Mouse (Mus musculus) lung, postnatal 25 days (tissue): ENCODE results near the gene Adgrb2.
A peak's percentile ranks its signal among the peaks of the same experiment; 100 is the strongest.

ENCODE experiments used
- DNase-seq: peaks from one replicate; pipeline ENCODE4 v3.0.0; 2022; ENCODE audit warnings: low spot score

Gene Adgrb2

DNA sequence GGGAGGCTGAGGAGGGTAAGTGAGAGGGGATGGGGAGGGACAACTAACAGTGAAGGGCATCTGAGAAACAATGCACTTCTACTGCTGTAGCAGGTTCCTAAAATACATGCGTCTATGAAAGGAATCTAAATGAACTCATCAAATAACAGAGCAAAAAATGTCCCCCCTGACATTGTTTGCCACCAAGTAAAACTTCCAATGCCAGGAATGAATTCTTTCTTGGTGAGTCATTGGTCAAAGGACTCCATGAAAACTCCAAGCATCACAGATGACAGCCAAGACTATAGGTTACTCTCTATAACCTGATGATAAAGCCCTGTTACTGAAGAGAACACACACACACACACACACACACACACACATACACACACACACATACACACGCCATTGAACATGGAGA lies 46.5 kb downstream of the Adgrb2 start:
- DNase-seq: no peak

DNA sequence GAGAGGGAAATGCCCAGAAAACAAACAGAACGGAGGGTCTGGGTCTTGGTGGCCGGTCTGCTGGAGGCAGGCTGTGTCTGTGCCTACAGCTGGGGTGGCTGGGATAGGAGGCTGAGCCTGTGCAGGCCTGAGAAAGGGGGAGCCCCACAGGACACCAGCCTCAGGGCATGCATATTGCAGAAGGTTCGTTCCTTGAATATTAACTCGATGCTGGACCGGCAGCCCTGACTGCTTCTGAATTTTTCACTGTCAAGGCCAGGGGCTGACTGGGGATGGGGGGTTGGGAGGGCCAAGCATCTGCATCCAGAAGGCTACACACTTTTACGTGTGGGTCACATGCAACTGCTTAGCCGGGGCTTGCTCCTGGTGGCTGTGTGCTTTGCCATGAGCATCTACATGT lies 48.8 kb downstream of the Adgrb2 start:
- no peak for DNase-seq

DNA sequence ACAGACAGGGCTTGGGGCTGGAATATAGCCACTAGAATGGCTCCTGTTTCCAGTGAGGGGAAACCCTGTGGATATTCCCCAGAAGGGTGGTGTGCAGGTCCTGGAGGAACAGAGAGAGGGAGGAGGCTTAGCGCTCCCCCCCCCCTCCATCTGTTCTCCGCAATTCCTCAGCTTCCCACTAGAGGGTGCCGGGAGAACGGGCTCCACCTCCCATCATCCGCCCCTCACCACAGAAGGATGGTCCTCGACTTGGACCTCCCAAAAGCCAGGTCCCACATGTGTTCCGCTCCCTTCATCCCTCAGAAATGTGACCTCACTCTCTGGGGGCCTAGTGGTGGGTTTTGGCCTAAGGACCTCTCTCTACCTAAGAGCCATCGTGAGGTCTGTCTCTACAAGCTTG lies 51.4 kb downstream of the Adgrb2 start:
- no peak for DNase-seq

DNA sequence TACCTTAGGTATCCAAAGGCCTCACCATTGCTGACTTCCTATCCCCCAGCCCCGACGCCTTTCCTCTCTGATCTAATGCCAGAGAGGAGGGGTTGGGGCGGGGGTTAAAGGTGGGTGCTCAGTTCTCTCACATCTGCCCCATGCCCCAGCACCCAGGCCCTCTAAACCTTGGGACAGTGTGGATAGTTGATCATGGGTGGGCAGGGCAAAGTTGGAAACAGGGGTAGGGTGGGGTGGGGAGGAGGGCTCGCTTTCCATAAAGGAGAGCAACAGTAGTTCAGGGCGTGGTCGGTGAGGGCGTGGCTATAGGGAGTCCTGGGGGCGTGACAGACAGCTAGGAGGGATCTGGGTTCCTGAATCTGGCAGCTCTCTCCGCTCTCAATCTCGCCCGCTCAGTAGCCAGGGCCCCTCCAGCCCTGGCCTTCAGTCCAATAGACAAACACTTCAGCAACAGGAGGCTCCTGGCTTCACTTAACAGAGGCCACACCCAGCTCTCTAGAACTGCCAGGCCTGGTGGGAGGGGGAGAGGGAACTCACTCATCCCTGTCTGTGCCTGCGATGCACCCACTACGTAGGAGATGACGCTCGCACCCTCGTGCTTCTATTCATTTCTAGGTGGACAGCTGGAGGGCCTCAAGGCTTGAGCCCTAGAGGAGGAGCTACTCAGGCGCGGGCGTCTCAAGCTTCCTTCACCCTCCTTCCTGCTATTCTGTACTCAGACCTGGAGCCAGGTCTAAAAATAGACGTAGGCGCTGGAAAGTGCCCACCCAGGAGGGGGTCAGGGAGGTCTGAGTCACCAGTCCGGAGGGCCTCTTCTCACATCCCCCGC lies 52.1 kb downstream of the Adgrb2 start:
- DNase-seq: peak; percentile 83

DNA sequence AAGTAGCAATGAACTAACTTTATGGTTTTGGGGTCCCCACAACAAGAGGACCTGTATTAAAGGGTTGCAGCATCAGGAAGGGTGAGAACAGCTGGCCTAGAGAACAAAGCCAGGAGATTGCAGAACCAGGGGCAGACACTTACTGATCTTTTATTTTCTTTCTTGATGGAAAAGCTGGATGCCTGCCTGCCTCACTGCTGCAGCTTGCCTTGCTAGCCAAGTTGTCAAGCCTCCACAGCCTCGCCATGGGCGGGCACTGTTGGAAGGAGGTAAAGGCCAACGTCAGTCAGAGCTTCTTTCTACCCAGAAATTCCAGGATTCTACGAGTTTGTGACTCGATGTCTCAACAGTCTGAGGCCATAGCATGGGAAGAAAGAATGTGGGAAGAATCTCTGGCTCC lies 54.7 kb downstream of the Adgrb2 start:
- DNase-seq: no peak

DNA sequence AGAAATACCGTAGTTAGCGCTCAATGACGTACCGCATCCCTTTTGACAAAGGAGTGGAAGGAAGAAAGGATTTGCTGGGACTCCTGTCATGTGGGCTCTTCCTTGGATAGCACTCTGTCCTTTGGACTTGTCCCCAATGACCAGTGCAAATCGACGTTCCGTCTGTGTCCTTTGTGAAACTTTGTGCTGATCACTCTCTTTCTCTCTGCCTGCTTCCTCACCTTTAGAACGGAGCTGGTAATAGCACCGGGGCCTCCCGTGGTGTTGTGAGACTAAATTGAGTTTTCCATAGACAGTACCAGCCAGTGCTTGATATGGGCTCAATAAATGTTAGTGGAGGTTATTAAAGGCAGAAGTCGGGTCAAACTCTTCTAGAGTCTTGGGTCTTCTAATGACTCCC lies 56.4 kb downstream of the Adgrb2 start:
- no peak for DNase-seq

DNA sequence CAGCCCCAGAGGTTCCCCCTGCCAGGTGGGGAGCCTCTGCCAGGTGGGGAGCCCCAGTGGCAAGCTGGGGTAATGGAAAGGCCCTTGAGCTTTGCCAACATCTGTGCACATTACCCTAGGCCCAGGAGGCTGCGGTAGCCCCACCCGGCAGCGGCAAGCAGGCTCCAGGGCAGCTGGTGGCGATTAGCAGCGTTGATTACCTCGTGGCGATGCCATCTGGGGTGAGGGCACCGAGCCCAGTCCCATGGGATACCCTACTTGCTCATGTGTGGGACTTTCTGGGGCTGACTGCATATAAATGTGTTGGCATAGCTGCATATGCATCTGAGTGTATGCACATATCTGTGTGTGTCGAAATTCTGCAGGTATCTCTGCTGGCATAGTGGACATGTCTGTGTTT lies 59.5 kb downstream of the Adgrb2 start:
- no peak for DNase-seq

DNA sequence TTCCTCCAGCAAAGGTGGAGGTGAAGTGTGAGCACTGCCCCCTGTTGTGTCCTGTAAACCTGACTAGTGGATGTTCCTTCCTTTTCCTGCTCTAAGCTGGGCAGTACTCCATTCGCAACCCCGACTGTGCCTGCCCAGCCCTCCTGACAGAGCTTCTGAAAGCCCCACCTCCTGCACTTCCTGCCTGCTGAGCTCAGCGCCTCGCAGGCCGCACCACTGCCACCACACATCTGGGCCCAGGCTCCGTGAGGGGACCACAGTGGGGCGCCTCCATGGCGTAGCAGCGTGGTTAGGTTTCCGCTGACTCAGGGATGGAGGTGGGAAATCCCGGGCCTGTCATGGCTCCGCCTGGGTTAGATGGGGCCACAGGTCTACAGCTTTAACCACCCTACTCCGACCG lies 60.9 kb downstream of the Adgrb2 start:
- DNase-seq: no peak

DNA sequence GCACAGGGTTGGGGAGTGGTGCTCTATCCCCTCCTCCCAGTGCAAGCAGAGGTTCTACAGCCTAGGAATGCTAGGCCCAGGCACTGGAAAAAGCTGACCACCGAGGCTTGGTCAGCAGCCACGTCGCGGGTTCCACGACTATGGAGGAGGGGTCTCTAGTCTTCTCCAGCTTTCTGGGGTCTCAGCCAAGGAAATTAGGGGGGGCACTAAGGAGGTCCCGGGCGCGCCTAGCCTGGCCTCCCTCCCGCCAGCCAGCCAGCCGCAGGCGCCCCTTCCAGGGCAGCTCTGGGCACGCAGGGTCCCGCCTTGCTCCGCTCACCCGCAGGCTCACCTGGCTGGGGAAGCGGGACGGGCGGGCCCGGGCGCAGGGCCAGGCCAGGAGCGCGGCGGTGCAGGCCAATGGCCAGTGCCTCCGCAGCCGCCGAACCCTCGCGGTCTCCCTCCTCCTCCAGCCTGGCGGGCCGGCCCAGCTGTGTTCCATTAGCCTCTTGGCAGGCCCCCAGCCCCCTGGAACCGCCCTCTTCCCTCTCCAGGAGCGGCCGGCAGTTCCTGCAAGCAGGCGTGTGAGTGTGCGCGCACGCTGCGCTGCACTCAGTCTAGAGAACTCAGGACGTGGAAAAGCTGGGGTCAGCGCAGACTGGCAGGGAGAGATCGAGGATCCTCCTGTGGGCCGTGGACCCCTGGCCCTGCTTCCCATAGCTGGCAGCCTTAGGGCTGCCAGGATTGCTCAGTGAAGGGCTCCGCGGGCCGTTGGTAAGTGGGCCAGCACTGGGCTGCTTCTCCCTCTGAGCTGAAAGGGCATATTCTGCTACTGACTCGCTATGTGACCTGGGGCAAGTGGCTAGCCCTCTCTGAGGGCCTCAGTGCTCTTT lies 62.9 kb downstream of the Adgrb2 start, which contains the start of gene Col16a1:
Col16a1 (plus strand) TSS at position 510 of the 872 bp plus-strand sequence.
- DNase-seq: peak; percentile 92

DNA sequence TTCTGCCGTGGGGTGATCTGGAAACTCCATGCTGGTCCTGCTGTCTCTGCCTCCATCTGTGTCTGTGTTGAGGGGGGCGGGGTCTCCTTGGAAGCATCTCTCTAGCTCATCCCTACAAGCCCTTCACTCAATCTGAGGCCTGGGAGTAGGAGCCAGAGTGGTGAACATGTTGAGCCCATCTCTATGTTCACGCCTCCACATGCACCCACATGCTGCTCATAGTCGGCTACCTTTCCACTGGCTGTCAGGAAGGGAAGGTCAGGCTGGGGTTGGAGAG lies 63.5 kb downstream of the Adgrb2 start:
- DNase-seq: no peak

DNA sequence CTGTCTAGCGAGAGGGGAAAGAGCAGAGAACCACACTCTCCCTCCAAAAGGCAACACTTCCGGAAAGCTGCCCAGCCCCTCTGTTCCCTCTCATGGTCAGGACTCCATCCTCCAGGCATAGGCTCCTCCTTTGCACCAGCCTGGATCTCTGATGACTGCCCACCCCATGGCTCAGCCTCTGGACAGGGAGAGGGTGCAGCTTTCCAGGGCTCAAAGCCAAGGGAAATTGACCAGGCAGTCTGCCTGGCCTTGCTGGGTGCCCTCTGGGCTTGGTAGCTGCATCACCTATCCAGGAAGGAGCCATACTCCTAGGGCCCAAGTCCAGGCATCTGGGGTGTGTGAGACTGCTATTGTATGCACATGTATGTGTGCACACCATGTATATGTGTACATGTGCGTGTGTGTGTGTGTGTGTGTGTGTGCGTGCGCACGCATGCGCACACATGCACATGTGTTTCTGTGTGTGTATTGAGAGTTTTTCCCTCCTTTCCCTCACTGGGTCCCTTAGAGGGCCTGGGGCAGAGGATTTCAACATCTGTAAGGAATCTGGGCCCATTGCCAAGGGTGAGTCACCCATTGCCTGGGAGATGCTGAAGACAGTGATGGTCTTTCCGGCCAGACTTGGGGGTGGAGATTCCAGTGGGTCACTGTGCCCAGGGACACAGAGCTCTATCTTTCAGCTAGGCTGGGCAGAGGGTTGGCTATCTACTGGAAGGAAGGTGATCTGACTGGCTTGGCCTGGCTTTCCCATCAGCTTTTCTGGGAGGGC lies 65.6 kb downstream of the Adgrb2 start:
- peak; percentile 78 for DNase-seq

DNA sequence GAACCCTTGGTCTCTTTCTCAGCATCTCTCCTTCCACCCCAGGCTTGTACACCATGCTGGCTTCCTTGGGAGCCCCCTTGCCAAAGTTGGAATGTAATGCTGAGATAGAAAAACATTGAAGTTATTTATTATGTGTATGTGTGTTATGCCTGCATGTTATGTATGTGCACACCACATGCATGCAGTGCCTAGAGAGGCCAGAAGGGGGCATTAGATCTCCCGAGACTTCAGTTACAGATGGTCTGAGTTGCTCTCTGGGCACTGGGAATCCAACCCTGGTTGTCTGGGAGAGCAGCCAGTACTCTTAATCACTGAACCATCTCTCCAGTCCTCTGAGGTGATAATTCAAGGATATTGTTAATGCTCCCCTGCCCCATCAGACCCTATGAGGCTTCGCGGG lies 67.6 kb downstream of the Adgrb2 start:
- no peak for DNase-seq

DNA sequence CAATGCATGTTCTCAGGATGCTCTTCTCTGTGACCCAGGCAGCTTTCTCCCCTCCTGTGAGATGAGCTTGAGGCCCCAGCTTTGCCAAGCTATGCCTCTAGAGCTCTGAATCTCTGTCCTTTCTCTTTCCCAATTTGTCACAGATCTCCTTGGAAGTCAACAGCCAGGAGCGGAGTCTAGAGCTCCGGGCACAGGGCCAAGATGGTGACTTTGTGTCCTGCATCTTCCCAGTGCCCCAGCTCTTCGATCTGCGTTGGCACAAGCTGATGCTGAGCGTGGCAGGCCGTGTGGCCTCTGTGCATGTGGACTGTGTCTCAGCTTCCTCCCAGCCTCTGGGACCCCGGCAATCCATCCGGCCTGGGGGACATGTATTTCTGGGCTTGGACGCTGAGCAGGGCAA lies 68.4 kb downstream of the Adgrb2 start:
- DNase-seq: no peak

DNA sequence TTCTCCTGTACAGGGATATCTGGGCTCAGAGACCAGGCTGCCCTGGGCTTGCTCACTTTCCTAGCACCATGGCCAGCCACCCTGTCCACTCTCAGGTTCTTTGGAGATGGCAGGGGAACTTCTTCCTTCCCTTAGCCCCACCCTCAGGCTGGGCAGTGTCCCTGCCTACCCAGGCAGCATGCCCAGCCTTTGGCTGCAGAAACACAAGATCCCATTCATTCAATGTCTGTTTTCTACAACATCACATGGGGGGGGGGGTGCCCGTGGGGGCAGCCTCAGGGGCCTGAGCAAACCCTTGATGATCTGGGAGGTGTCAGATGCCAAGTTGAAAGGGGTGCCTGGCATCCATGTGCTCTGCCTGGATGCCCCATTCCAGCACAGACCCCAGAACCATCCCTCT lies 70.1 kb downstream of the Adgrb2 start:
- DNase-seq: no peak

DNA sequence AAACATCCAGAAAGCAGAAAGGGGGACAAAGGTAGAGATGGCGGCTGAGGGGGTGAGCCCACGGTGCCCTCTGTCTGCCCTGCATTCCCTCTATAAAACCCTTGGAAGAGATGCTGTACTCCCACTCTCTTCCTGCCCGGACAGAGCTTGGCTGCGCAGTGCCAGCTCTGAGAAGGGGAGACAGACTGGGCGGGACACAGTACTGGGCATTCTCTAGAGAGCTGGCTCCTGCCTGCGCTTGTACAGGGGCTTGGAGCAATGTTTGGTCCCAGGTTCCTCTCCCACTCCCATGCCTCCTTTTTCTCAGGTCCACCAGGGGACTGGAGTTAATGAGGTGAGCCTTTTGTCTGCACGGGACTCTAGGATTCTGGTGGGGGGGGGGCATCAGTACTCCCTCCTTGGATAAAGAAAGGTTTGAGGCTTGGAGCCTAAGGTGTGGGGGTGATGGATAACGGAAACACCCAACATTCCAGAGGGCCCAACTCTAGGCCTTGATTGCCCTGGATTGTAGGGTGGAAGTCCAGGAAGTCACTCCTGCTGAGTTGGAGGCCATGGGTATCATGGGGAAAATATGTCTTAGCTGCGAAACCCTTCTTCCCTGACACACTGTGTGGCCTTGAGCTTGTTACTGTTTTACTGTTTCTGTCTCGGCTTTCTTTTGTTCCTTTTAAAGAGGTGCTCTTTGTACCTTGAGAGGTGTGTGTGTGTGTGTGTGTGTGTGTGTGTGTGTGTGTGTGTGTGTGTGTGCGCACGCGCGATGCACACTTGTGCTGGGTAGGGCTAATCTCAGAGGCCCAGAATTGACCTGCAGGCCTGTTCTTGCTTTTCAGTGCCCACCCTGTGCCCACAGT lies 70.7 kb downstream of the Adgrb2 start:
- DNase-seq: no peak

DNA sequence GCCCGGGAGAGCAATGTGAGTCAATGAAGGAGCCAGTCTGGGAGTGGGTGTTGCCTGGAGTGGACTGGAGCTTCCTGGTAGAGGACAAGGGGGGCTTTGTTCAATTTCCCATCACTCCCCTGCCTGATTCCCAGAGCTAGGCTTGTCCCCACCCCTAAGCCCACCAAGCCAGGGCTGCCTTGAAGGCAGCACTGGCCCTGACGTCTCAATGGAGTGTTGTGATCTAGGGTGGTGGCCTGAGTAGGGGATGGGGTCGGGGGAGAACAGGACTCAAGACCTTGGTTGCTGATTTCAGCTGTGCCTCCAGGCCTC lies 71.3 kb downstream of the Adgrb2 start:
- DNase-seq: no peak

DNA sequence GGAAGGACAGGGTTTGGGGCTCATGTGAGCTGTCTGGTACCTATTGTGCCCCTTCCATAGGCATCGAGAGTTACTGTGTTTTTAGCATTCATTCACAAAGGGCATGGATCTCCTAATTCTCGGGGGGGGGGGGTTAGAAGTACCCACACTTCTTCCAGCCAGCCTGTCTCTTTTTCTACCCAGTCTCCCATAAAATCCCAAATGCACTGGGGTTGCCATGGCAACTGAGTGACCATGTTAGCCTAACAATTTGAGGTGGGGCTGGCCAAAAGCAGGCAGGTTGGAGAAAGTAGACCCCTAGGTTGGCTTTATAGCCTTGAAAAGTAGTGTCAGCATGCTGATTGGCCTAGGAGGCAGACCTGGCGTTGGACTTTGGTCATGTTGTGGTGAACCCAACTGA lies 71.8 kb downstream of the Adgrb2 start:
- no peak for DNase-seq

DNA sequence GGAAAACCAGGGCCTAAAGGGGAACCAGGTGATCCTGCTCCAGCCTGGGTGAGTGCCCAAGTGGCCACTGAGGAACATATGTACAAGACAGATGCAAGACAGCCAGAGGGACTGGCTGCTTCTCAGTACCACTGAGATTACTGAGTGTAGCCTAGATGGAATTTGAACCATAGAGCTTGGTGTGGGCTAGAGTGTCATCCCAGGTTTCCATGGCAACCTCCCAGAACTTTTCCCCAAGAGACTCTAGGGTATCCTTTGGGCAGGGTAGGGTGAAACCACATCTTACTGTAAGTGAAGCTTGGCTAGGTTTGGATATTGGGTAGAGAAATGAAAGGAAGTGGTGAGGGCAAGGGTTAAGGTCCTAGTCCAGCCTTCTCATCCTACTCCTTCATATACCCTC lies 76.3 kb downstream of the Adgrb2 start:
- no peak for DNase-seq

DNA sequence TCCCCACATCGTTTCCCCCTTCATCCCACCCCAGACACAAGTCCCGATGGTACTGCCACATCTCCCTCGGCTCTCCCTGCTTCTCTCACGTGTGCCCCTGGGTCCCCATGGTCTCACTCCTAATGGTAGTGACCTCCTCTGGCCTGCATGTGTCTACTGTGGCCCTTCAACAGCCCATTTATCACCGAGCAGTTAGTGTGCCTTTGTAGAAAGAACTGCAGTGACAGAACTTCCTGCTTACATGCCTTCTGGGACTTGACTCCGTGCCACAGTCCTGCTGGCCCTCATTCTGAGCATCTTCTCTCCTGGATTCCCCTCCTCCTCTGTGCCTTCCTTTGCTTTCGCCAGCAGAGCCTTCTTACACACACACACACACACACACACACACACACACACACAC lies 78.5 kb downstream of the Adgrb2 start:
- no peak for DNase-seq

DNA sequence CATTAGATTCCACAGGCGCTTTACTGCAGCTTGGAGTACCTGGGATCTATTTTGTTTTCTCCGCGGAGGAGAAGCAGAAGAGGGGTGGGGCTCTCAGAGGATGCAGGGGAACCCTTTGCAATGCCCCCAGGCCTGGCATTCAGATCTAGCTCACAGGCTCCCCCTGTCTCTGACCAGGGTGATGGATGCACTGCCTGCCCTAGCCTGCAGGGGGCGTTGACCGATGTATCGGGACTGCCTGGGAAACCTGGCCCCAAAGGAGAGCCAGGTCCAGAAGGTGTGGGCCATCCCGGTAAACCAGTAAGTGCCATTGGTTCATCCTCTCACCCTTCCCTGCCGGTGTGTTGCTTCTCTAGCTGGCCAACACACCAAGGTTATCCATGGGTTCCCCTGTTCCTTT lies 82.1 kb downstream of the Adgrb2 start:
- DNase-seq: peak; percentile 36

DNA sequence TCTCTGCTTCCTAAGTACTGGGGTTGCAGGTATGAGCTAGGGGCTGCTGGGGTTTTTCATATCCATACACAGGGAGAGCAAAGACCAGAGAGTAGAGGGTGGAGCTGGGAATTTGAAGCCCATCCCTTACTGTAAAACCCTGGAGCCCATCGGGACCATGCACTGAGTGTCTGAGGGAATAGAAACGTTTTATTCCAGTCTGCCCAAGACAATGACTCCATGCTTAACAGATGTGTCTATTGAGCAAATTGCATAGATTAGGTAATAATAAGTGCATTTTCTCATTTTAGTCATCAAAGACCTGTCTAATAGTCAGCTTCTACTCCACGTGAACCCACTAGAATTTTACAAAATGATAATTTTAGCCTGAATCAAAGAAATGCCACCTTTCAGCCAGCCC lies 85.9 kb downstream of the Adgrb2 start:
- DNase-seq: no peak

DNA sequence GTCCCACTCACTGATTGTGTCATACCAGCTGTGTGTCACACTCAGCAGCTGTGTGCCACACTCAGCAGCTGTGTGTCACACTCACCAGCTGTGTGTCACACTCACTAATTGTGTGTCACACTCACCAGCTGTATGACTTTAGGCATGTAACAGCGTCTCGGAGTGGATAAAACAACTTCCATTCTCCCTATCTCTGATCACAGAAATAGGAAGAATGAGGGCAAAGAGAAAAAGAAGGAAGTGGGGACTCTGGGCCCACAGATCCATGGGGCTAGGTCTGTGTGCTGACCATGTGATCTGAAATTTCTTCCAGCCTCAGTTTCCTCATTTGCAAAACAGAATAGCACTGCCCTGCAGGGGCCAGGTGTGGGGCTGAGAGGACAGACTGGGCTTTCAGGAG lies 87.1 kb downstream of the Adgrb2 start:
- DNase-seq: no peak
